ENCODE assay signal across 10 mouse cellular contexts in genomic region chr8:108595721-108596495, GRCm38 (mm10).
A peak's percentile ranks its signal among the peaks of the same experiment; 100 is the strongest.
DNase-seq lines count a peak whose midpoint lies in the region; ATAC-seq and TF ChIP-seq lines count a peak whose summit lies in the region.
"Had no signal": no experiment of that assay in that cellular context is flagged by ENCODE, and none has a peak within 500 bp of the region (broad histone marks: within the 10 kb centered on the region; RNA-seq: fewer than 3 reads in every experiment).

No protein-coding gene starts in this region.

- H3K27me3 ChIP-seq in heart, embryonic 14.5 days (ENCODE audit: control insufficient read depth, insufficient read depth, low read length): no peaks in the 10 kb centered on the region
- H3K27me3 ChIP-seq in kidney, embryonic 16.5 days (ENCODE audit: insufficient read depth, low read length): no peaks in the 10 kb centered on the region
- no peaks in the 10 kb centered on the region for H3K27me3 ChIP-seq in lung, embryonic 15.5 days

- H3K4me3 ChIP-seq in gastrocnemius, adult 2 months: peak overlapping the region; percentile 26; the same call in 1 of the 2 replicates
- no peak overlapping the region for H3K4me3 ChIP-seq in heart, embryonic 14.5 days (ENCODE audit: control insufficient read depth in 1 of 2, insufficient read depth in 1 of 2, low read depth in 1 of 2, low read length in 2 of 2)
- H3K4me3 ChIP-seq in kidney, embryonic 16.5 days (ENCODE audit: low read length): no peak overlapping the region
- H3K4me3 ChIP-seq in lung, embryonic 15.5 days: no peak overlapping the region
- H3K4me3 ChIP-seq: midbrain, embryonic 10.5 days had no signal

- H3K27ac ChIP-seq in gastrocnemius, adult 2 months: peak overlapping the region; percentile 62
- peak overlapping the region; percentile 55 to 63; a peak in 3 of 4 replicates for H3K27ac ChIP-seq in heart, embryonic 14.5 days (replicated peaks in 1 of 2; ENCODE audit: control insufficient read depth in 1 of 2, insufficient read depth in 1 of 2, low read depth in 2 of 2, low read length in 2 of 2)
- peak overlapping the region; percentile 37; the same call in 1 of the 2 replicates for H3K27ac ChIP-seq in kidney, embryonic 16.5 days (ENCODE audit: low read length)
- peak overlapping the region; percentile 86 for H3K27ac ChIP-seq in lung, embryonic 15.5 days

- no peak for ATAC-seq in heart, embryonic 14.5 days (ENCODE audit: insufficient number of reproducible peaks, insufficient read depth, low FRiP score, low read depth)
- ATAC-seq in kidney, embryonic 16.5 days (ENCODE audit: low FRiP score, low TSS enrichment): 0 out of 2 replicates have a peak, but pooled peaks have one; percentile 36
- peak; percentile 44; the same call in 1 of the 2 replicates for ATAC-seq in lung, embryonic 15.5 days (ENCODE audit: borderline replicate concordance, extremely low read depth, low FRiP score, low TSS enrichment)

- WGBS in heart, embryonic 14.5 days: 63% methylated on average over 19 of the region's 19 CpGs
- WGBS in kidney, embryonic 16.5 days: 63% methylated on average over 19 of the region's 19 CpGs
- 45% methylated on average over 19 of the region's 19 CpGs for WGBS in lung, embryonic 15.5 days

- H3K9ac ChIP-seq in heart, embryonic 14.5 days (ENCODE audit: low read length): no peak overlapping the region
- no peak overlapping the region for H3K9ac ChIP-seq in kidney, embryonic 16.5 days (replicated peaks; ENCODE audit: low read length)
- no peak overlapping the region for H3K9ac ChIP-seq in lung, embryonic 15.5 days

- no peaks in the 10 kb centered on the region for H3K9me3 ChIP-seq in heart, embryonic 14.5 days (ENCODE audit: control insufficient read depth, low read length)
- no peaks in the 10 kb centered on the region for H3K9me3 ChIP-seq in kidney, embryonic 16.5 days (ENCODE audit: low read length)
- no peaks in the 10 kb centered on the region for H3K9me3 ChIP-seq in lung, embryonic 15.5 days
- H3K9me3 ChIP-seq: midbrain, embryonic 10.5 days had no signal

- H3K4me1 ChIP-seq in heart, embryonic 14.5 days (ENCODE audit: control insufficient read depth in 2 of 2, insufficient read depth in 2 of 2, low read length in 2 of 2): peaks cover 6 to 26% of the 10 kb centered on the region in 2 experiments; a peak in 3 of 4 replicates
- peaks cover 31% of the 10 kb centered on the region for H3K4me1 ChIP-seq in kidney, embryonic 16.5 days (ENCODE audit: insufficient read depth, low read length)
- peaks cover 50% of the 10 kb centered on the region for H3K4me1 ChIP-seq in lung, embryonic 15.5 days

- no peak for TF ChIP-seq CTCF in gastrocnemius, adult 2 months (IDR thresholded peaks at IDR 0.05)

- intact Hi-C loops in gastrocnemius, adult 2 months (cut with DNase I): no loop called here

- H3K4me2 ChIP-seq in heart, embryonic 14.5 days (ENCODE audit: low read length): no peak overlapping the region
- no peak overlapping the region for H3K4me2 ChIP-seq in kidney, embryonic 16.5 days (replicated peaks; ENCODE audit: low read depth, low read length)
- 0 out of 2 replicates have a peak overlapping the region, but pooled peaks have one; percentile 4 for H3K4me2 ChIP-seq in lung, embryonic 15.5 days

- DNase-seq in gastrocnemius, adult 2 months: no peak
- no peak for DNase-seq in gastrocnemius, adult 18-20 months (ENCODE audit: low spot score)
- DNase-seq in layer of hippocampus, postnatal 36 days: no peak
- no peak for DNase-seq in layer of hippocampus, adult 9-11 months
- DNase-seq in gastrocnemius, adult 8-10 months (ENCODE audit: low spot score in 2 of 2): no peak
- DNase-seq: cerebellum, postnatal 36 days had no signal

- H3K36me3 ChIP-seq in heart, embryonic 14.5 days (ENCODE audit: control insufficient read depth, insufficient read depth, low read length): no peaks in the 10 kb centered on the region
- no peaks in the 10 kb centered on the region for H3K36me3 ChIP-seq in kidney, embryonic 16.5 days (ENCODE audit: insufficient read depth, low read length)
- no peaks in the 10 kb centered on the region for H3K36me3 ChIP-seq in lung, embryonic 15.5 days
- H3K36me3 ChIP-seq: midbrain, embryonic 10.5 days had no signal
